Mouse (Mus musculus): ENCODE measurements around the gene Anapc4. TPM values are rescaled to one million over a fixed set of nuclear protein-coding genes. Genes with fewer than 3 reads are reported as not detected.

Gene Anapc4
- polyA plus RNA-seq (2014; fragmentation: Nextera tagmentation; extraction: Ambion mirVana): 142 and 152 TPM in 2 replicates

DNA sequence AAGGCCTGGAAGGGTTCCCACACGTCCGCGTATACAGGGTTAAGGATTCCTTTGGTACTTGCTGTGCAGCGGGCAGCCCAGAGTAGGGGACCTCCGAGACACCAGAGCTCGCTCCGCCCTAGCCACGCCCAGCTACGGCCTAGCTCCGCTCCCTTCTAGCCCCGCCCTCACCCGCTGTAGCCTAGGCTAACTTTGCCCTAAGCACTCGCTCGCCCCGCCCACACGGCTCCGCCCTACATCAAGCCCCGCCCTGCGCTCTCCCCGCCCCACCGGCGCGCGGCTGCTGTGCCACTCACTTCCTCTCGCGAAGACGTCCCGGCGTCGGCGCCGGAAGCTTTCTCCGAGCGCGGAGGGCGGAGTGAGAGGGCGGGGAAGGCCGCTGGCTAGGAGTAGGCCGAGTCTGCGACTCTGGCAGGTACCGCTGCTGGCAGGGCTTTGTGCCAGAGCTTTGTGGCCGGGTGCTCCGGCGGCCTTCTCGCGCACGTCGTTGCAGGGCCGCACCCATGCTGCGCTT is at the start of gene Anapc4:
TSS of gene Anapc4 (plus strand) at position 252 of the 514 bp plus-strand sequence.
- DNase-seq (ENCODE audit: low spot score): peak; percentile 100
- ATAC-seq (replicated peaks; ENCODE audit: insufficient number of reproducible peaks, low FRiP score, low TSS enrichment, low read depth): peak; percentile 99
- Histone ChIP-seq H3K4me2 (ENCODE audit: low read depth, low read length) (peak within 1 kb of the TSS; percentile 62), H3K9ac (replicated peaks; ENCODE audit: low read length) (peak within 1 kb of the TSS; percentile 87), H3K9me3 (replicated peaks; ENCODE audit: control insufficient read depth, low read length) (no peaks in the 10 kb centered on the region), H3K27me3 (ENCODE audit: control insufficient read depth, insufficient read depth, low read length) (no peaks in the 10 kb centered on the region), H3K27ac (replicated peaks; ENCODE audit: low read depth, low read length) (peak within 1 kb of the TSS; percentile 63), H3K4me3 (ENCODE audit: low read depth, low read length) (peak within 1 kb of the TSS; percentile 67), H3K4me1 (ENCODE audit: control insufficient read depth, insufficient read depth, low read length) (no peaks in the 10 kb centered on the region), H3K36me3 (replicated peaks; ENCODE audit: control insufficient read depth, insufficient read depth, low read depth, low read length) (no peaks in the 10 kb centered on the region)
- under 1% methylated on average over 50 of the region's 50 CpGs for WGBS

DNA sequence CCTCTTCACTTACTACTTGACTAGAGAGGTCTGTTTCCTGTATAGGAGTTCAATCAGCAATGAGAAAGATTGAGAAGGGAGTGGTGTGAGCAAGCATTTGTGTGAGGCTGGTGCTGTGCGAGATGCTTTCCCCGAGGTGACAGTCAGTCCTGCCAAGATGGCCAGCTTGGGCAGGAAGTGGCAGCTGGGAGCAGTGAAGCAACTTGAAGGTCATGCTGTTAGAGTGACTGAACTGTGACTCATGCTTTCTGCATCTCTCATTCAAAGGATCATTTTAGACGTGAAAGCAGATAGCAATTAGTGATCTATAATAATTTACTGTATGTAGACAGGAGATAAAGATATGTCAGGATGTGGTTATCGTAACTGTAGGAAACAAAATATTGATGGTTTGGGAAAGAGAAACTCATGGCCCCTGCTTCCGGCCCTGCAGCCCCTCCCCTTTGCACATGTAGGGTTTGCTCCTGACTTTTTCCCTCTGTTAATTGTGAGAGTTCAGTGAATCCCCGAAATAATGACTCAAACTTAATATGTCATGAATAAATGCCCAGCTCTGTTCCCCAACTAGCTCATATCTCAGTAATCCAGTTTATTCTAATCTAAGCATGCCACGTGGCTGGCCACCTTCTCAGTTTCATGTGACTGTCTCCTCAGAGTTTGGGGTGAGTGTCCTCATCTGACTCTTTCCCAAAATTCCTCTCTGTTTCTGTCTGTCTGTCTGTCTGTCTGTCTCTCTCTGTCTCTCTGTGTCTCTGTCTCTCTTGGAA is 47.1 kb upstream of the Anapc4 start:
- Histone ChIP-seq H3K4me1 (ENCODE audit: control insufficient read depth, insufficient read depth, low read length) (no peaks in the 10 kb centered on the region), H3K4me2 (ENCODE audit: low read depth, low read length) (no peak overlapping the region), H3K9me3 (replicated peaks; ENCODE audit: control insufficient read depth, low read length) (no peaks in the 10 kb centered on the region), H3K36me3 (replicated peaks; ENCODE audit: control insufficient read depth, insufficient read depth, low read depth, low read length) (no peaks in the 10 kb centered on the region), H3K4me3 (ENCODE audit: low read depth, low read length) (no peak overlapping the region), H3K9ac (replicated peaks; ENCODE audit: low read length) (no peak overlapping the region), H3K27ac (replicated peaks; ENCODE audit: low read depth, low read length) (no peak overlapping the region), H3K27me3 (ENCODE audit: control insufficient read depth, insufficient read depth, low read length) (no peaks in the 10 kb centered on the region)
- DNase-seq (ENCODE audit: low spot score) (no peak), ATAC-seq (replicated peaks; ENCODE audit: insufficient number of reproducible peaks, low FRiP score, low TSS enrichment, low read depth) (no peak)
- WGBS: 90% methylated on average over 7 of the region's 7 CpGs

DNA sequence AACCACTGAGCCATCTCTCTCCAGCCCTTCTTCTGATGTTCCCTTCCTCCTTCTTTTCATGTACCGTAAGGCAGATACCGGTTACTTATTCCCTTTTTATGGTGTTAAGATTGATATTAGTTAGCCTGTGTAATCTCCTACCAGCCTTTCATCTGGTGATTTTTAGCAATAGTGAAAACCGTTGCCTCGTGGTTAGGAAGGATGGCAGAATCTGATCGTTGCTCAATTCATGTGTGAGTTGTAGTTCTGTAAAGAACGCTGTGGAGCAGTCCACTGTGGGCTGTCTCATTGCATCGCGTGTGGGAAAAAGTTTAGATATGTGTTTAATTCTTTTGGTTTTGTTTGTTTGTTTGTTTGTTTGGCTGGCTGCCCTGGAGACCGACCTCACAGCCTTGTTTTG is 40.6 kb upstream of the Anapc4 start:
- WGBS: 93% methylated on average over 9 of the region's 9 CpGs
- Histone ChIP-seq H3K4me2 (ENCODE audit: low read depth, low read length) (no peak overlapping the region), H3K4me1 (ENCODE audit: control insufficient read depth, insufficient read depth, low read length) (no peaks in the 10 kb centered on the region), H3K27ac (replicated peaks; ENCODE audit: low read depth, low read length) (no peak overlapping the region), H3K36me3 (replicated peaks; ENCODE audit: control insufficient read depth, insufficient read depth, low read depth, low read length) (no peaks in the 10 kb centered on the region; the same call in 1 of the 2 replicates), H3K4me3 (ENCODE audit: low read depth, low read length) (no peak overlapping the region), H3K27me3 (ENCODE audit: control insufficient read depth, insufficient read depth, low read length) (no peaks in the 10 kb centered on the region), H3K9ac (replicated peaks; ENCODE audit: low read length) (no peak overlapping the region), H3K9me3 (replicated peaks; ENCODE audit: control insufficient read depth, low read length) (no peaks in the 10 kb centered on the region)
- DNase-seq (ENCODE audit: low spot score) (no peak), ATAC-seq (replicated peaks; ENCODE audit: insufficient number of reproducible peaks, low FRiP score, low TSS enrichment, low read depth) (no peak)

DNA sequence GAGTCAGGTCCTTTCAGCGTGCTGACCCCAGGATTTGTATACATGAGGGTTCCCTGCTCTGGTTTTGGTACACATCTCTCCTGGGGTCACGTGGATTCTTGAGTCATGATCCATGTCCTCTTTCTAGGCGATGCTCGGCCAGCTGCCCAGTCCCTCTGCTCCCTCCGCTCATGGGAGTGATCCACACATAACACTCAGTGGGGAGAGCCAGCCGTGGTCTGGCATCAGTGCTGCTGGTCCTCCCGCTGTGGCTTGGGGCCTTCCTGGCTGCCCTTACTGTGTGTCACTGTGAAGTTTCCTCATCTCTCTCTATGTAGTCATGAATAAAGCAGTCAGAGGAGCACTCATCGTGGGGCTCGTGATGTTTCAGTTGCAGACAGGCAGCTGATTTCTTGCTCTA is 39.7 kb upstream of the Anapc4 start:
- H3K27me3 ChIP-seq (ENCODE audit: control insufficient read depth, insufficient read depth, low read length): no peaks in the 10 kb centered on the region
- no peak overlapping the region for H3K9ac ChIP-seq (replicated peaks; ENCODE audit: low read length)
- no peaks in the 10 kb centered on the region; the same call in 1 of the 2 replicates for H3K36me3 ChIP-seq (replicated peaks; ENCODE audit: control insufficient read depth, insufficient read depth, low read depth, low read length)
- ATAC-seq (replicated peaks; ENCODE audit: insufficient number of reproducible peaks, low FRiP score, low TSS enrichment, low read depth) (no peak), DNase-seq (ENCODE audit: low spot score) (no peak)
- no peaks in the 10 kb centered on the region for H3K9me3 ChIP-seq (replicated peaks; ENCODE audit: control insufficient read depth, low read length)
- H3K4me2 ChIP-seq (ENCODE audit: low read depth, low read length): no peak overlapping the region
- 90% methylated on average over 9 of the region's 9 CpGs for WGBS
- no peak overlapping the region for H3K27ac ChIP-seq (replicated peaks; ENCODE audit: low read depth, low read length)
- H3K4me1 ChIP-seq (ENCODE audit: control insufficient read depth, insufficient read depth, low read length): no peaks in the 10 kb centered on the region
- H3K4me3 ChIP-seq (ENCODE audit: low read depth, low read length): no peak overlapping the region

DNA sequence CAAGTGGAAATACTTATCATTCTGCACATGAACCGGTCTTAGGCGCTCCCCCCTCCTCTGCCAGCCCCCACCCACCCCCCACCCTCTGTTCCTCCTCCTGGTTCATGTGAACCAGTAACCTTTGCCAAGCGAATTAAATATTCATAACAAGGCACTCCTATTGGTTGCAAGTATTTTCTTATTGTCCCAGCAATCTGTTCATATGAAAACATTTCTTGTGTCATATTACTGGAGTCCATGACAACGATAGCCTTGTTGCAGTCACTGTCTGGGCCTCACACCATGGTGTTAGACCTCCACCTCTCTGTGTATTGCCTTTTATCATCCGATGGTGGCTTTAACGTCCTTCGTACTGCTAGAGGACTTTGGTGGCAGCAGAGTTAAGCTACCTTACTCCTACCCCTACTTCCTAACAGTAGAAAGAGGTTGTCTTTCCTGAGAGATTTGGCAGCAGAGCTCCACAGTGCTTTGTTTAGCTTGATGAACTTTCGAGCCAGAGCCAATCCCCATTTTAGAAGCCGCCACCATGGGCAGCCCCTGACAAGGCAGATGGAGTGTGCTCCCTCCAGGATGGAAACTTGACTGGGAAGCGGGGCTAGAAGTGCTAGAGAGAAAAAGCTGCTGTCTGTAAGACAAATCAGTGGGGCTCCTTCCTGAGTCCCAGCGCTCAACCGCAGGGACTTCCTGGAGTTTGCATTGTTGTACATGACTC is 34.4 kb upstream of the Anapc4 start:
- WGBS: 93% methylated on average over 12 of the region's 12 CpGs
- Histone ChIP-seq H3K27ac (replicated peaks; ENCODE audit: low read depth, low read length) (no peak overlapping the region), H3K27me3 (ENCODE audit: control insufficient read depth, insufficient read depth, low read length) (no peaks in the 10 kb centered on the region), H3K9me3 (replicated peaks; ENCODE audit: control insufficient read depth, low read length) (no peaks in the 10 kb centered on the region), H3K4me3 (ENCODE audit: low read depth, low read length) (no peak overlapping the region), H3K36me3 (replicated peaks; ENCODE audit: control insufficient read depth, insufficient read depth, low read depth, low read length) (no peaks in the 10 kb centered on the region; the same call in 1 of the 2 replicates), H3K4me1 (ENCODE audit: control insufficient read depth, insufficient read depth, low read length) (no peaks in the 10 kb centered on the region), H3K9ac (replicated peaks; ENCODE audit: low read length) (no peak overlapping the region), H3K4me2 (ENCODE audit: low read depth, low read length) (no peak overlapping the region)
- DNase-seq (ENCODE audit: low spot score) (no peak), ATAC-seq (replicated peaks; ENCODE audit: insufficient number of reproducible peaks, low FRiP score, low TSS enrichment, low read depth) (no peak)

DNA sequence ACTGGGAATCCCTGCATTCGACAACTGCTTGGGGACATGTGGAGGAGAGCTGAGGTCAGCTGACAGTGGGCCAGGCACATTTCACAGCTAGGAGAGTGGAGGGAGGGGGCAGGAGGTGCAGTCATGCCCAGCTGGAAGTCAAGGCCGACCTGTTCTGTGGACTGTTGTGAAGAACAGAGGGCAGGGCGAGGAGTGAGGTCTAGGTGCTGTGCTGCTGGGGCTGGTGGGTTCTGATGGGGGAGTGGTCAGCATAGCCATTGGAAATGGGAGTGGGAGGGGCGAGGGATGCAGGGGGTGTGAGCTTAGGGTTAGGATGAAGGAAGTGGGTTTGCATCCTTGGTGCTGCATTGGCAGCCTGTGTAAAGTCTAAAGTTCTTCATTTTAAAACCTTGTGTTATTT is 28.0 kb upstream of the Anapc4 start:
- H3K4me2 ChIP-seq (ENCODE audit: low read depth, low read length): no peak overlapping the region
- H3K9ac ChIP-seq (replicated peaks; ENCODE audit: low read length): no peak overlapping the region
- no peaks in the 10 kb centered on the region; the same call in none of the 2 replicates for H3K36me3 ChIP-seq (replicated peaks; ENCODE audit: control insufficient read depth, insufficient read depth, low read depth, low read length)
- no peak overlapping the region for H3K27ac ChIP-seq (replicated peaks; ENCODE audit: low read depth, low read length)
- 72% methylated on average over 4 of the region's 4 CpGs for WGBS
- ATAC-seq (replicated peaks; ENCODE audit: insufficient number of reproducible peaks, low FRiP score, low TSS enrichment, low read depth) (no peak), DNase-seq (ENCODE audit: low spot score) (no peak)
- no peaks in the 10 kb centered on the region for H3K9me3 ChIP-seq (replicated peaks; ENCODE audit: control insufficient read depth, low read length)
- H3K4me3 ChIP-seq (ENCODE audit: low read depth, low read length): no peak overlapping the region
- H3K4me1 ChIP-seq (ENCODE audit: control insufficient read depth, insufficient read depth, low read length): no peaks in the 10 kb centered on the region
- no peaks in the 10 kb centered on the region for H3K27me3 ChIP-seq (ENCODE audit: control insufficient read depth, insufficient read depth, low read length)

DNA sequence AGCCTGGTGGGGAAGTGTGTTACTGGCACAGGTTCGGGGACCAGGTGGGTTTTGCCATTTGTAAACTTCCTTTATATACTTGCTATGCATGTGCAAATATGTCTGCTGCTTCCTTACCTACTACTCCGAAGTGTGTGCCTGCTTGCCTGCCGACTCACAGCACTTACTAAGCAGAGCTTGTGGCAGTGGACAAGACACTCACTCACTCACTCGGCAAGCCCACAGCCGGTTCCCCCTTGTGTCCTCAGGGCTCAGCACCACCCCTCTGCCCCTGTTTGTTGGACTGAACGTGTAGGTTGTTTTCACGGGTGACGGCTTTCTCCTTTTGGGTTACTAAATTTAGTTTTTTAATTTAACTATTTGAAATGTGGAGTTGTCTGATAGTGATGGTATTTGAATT is 27.5 kb upstream of the Anapc4 start:
- ATAC-seq (replicated peaks; ENCODE audit: insufficient number of reproducible peaks, low FRiP score, low TSS enrichment, low read depth): no peak
- Histone ChIP-seq H3K9me3 (replicated peaks; ENCODE audit: control insufficient read depth, low read length) (no peaks in the 10 kb centered on the region), H3K27ac (replicated peaks; ENCODE audit: low read depth, low read length) (no peak overlapping the region), H3K4me3 (ENCODE audit: low read depth, low read length) (no peak overlapping the region), H3K36me3 (replicated peaks; ENCODE audit: control insufficient read depth, insufficient read depth, low read depth, low read length) (no peaks in the 10 kb centered on the region; the same call in none of the 2 replicates), H3K27me3 (ENCODE audit: control insufficient read depth, insufficient read depth, low read length) (no peaks in the 10 kb centered on the region), H3K4me2 (ENCODE audit: low read depth, low read length) (no peak overlapping the region), H3K4me1 (ENCODE audit: control insufficient read depth, insufficient read depth, low read length) (no peaks in the 10 kb centered on the region), H3K9ac (replicated peaks; ENCODE audit: low read length) (no peak overlapping the region)
- WGBS: 79% methylated on average over 8 of the region's 8 CpGs
- no peak for DNase-seq (ENCODE audit: low spot score)

DNA sequence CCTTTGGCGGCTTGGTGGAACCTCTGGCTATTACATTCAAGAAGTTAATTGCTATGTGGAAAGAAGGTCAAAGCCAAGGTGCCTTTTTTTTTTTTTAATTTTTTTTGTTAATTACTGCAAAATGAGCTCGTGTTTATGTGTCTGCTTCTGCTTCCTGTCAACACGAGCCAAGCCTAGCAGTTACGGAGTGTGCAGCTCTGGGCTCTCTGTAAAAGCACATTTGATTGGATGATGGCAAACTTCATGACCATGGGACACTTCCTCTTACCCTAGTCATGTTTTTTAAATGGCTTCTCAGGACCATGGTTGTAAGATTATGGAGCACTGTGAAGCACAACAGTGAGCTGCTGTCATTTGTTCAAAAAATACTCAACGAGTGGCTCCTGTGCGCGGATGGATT is 26.8 kb upstream of the Anapc4 start:
- ATAC-seq (replicated peaks; ENCODE audit: insufficient number of reproducible peaks, low FRiP score, low TSS enrichment, low read depth) (no peak), DNase-seq (ENCODE audit: low spot score) (no peak)
- no peak overlapping the region for H3K4me3 ChIP-seq (ENCODE audit: low read depth, low read length)
- no peaks in the 10 kb centered on the region for H3K27me3 ChIP-seq (ENCODE audit: control insufficient read depth, insufficient read depth, low read length)
- no peak overlapping the region for H3K27ac ChIP-seq (replicated peaks; ENCODE audit: low read depth, low read length)
- no peaks in the 10 kb centered on the region for H3K4me1 ChIP-seq (ENCODE audit: control insufficient read depth, insufficient read depth, low read length)
- H3K4me2 ChIP-seq (ENCODE audit: low read depth, low read length): no peak overlapping the region
- H3K9ac ChIP-seq (replicated peaks; ENCODE audit: low read length): no peak overlapping the region
- no peaks in the 10 kb centered on the region for H3K9me3 ChIP-seq (replicated peaks; ENCODE audit: control insufficient read depth, low read length)
- H3K36me3 ChIP-seq (replicated peaks; ENCODE audit: control insufficient read depth, insufficient read depth, low read depth, low read length): no peaks in the 10 kb centered on the region; the same call in none of the 2 replicates
- WGBS: 76% methylated on average over 7 of the region's 7 CpGs

Measured in embryonic facial prominence, embryonic 11.5 days (tissue).